Mouse (Mus musculus): ENCODE results near the gene Hoxc10.

The Hoxc10 gene

GRCm38 (mm10) chr15:103014166-103015008, 47.8 kb downstream of the Hoxc10 start:
- DNase-seq = no peak

- DNase-seq = no peak
These were observed 48.4 kb downstream of the Hoxc10 start for GRCm38 (mm10) chr15:103015009-103015399.

GRCm38 (mm10) chr15:103015406-103016166, 49.0 kb downstream of the Hoxc10 start:
- DNase-seq = no peak

- no peak for DNase-seq
These were observed 52.0 kb downstream of the Hoxc10 start, which contains the start of gene Hoxc4 for GRCm38 (mm10) chr15:103018636-103019035. Gene Hoxc4 (plus strand): TSS chr15:103018934.

GRCm38 (mm10) chr15:103020899-103021418, 54.4 kb downstream of the Hoxc10 start:
- DNase-seq = no peak
